Mouse (Mus musculus) olfactory bulb, adult 2 months (tissue): ENCODE data around the gene Sh3pxd2a.

ENCODE experiments used
- CTCF ChIP-seq: fragments of 200-500 bp; IDR thresholded peaks from 2 replicates; pipeline ENCODE4 v1.5.1; 2012; ENCODE audit warnings: low read depth, mild to moderate bottlenecking, low read length, moderate library complexity; ENCODE audit not compliant: insufficient read depth
- POLR2A ChIP-seq: fragments of 200-500 bp; IDR thresholded peaks from 2 replicates; pipeline ENCODE4 v1.6.1; 2012; ENCODE audit warnings: mild to moderate bottlenecking, low read depth, low read length, moderate library complexity; ENCODE audit not compliant: insufficient read depth

DNA sequence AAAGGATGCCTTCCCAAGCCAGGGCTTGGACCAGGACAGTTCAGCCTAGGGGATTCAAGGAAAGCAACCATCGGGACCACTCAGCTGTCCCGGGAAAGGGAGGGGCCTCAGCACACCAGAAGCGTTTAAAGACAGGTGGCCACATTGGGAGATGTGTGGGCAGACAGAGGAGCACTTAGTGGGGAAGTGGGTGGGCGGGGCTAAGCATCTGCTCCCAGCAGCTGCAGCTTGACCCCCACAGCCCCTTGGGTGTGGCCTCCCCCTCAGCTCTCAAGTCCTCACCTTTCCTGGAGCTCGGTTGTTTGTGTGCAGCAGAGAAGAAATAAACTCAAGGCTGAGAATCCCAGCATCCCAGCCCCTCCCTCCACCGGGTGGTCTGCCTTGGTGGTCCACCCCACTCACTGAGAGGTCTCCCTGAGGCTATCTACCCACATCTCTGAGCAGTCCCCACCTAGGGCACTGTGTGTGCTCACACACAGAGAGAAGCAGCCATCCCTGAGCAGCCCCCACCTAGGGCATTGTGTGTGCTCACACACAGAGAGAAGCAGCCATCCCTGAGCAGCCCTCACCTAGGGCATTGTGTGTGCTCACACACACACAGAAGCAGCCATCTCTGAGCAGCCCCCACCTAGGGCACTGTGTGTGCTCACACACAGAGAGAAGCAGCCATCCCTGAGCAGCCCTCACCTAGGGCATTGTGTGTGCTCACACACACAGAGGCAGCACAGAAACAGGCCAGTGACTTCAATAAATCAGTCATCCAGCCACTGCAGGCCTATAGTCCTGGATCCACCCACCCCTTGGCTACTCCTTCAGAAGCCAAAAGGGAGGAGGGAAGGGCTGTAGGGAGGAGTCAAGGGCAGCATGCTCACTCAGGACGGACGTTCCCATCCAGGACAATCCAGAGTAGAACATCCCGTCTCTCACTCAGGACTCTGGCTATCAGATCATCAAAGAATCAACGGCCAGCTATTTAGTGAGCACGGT, 136.0 kb downstream of the Sh3pxd2a start:
- no peak for TF ChIP-seq POLR2A
- TF ChIP-seq CTCF = no peak
